Mouse (Mus musculus) cortical plate, adult 2 months (tissue): ENCODE data around the gene Slc22a23.

ENCODE experiments used
- CTCF ChIP-seq: fragments of 200-500 bp; IDR thresholded peaks from 2 replicates; pipeline ENCODE4 v1.5.1; 2011; ENCODE audit warnings: mild to moderate bottlenecking, control low read depth, low read length; ENCODE audit not compliant: insufficient read depth; ENCODE audit errors: extremely low read depth
- POLR2A ChIP-seq: fragments of 200-500 bp; IDR thresholded peaks from 2 replicates; pipeline ENCODE4 v1.6.1; 2011; ENCODE audit warnings: mild to moderate bottlenecking, low read length, control low read depth; ENCODE audit not compliant: insufficient read depth; ENCODE audit errors: extremely low read depth

- TF ChIP-seq POLR2A (no peak), CTCF (no peak)
Observed at GRCm38 (mm10) chr13:34308604-34308927, 36.4 kb downstream of the Slc22a23 start.
